Mouse (Mus musculus): ENCODE measurements around the gene Pex11g. TPM values are rescaled to one million over a fixed set of nuclear protein-coding genes. Genes with fewer than 3 reads are reported as not detected.

Gene Pex11g
- polyA plus RNA-seq, 1 experiment from 2014 or later = 4.5 TPM

GRCm38 (mm10) chr8:3425217-3425616, 42.3 kb downstream of the Pex11g start:
- H3K4me1 ChIP-seq (ENCODE audit: control insufficient read depth, insufficient read depth, low read length) = no peaks in the 10 kb centered on the region
- 93% methylated on average over 5 of the region's 5 CpGs for WGBS
- peaks cover 4% of the 10 kb centered on the region; the same call in 1 of the 2 replicates for H3K36me3 ChIP-seq (ENCODE audit: control insufficient read depth, insufficient read depth, low read length)
- no peaks in the 10 kb centered on the region for H3K9me3 ChIP-seq (replicated peaks; ENCODE audit: control insufficient read depth, low read length, poor library complexity, severe bottlenecking)
- no peak overlapping the region for H3K27ac ChIP-seq (ENCODE audit: low read length)
- no peak for ATAC-seq
- H3K9ac ChIP-seq (ENCODE audit: low read depth, low read length) = no peak overlapping the region
- no peaks in the 10 kb centered on the region for H3K27me3 ChIP-seq (ENCODE audit: control insufficient read depth, insufficient read depth, low read depth, low read length)
- no peak overlapping the region for H3K4me2 ChIP-seq (ENCODE audit: low read length)
- no peak overlapping the region for H3K4me3 ChIP-seq (ENCODE audit: low read depth, low read length)

DNA sequence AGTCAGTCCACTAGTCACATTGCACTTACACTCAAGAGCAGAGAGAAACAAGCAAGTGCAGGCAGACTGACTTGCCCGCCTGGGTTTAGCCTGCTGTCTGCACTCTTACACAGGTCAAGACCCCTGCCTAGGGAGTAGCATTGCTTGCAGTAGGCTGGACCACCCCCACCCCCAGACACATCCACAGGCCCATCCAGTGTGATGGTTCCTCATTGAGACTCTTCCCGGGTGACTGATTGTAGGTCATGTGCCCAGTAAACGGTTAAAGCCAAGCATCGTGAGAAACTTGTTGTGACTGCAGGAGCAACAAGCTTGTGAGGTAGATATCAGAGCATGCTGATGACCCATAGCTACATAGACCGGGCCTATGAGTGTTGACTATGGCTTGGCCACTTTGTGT, 46.0 kb downstream of the Pex11g start:
- Histone ChIP-seq H3K9ac (ENCODE audit: low read depth, low read length) (no peak overlapping the region), H3K4me3 (ENCODE audit: low read depth, low read length) (no peak overlapping the region), H3K9me3 (replicated peaks; ENCODE audit: control insufficient read depth, low read length, poor library complexity, severe bottlenecking) (no peaks in the 10 kb centered on the region), H3K4me1 (ENCODE audit: control insufficient read depth, insufficient read depth, low read length) (peaks cover 14% of the 10 kb centered on the region), H3K27me3 (ENCODE audit: control insufficient read depth, insufficient read depth, low read depth, low read length) (no peaks in the 10 kb centered on the region), H3K4me2 (ENCODE audit: low read length) (no peak overlapping the region), H3K36me3 (ENCODE audit: control insufficient read depth, insufficient read depth, low read length) (no peaks in the 10 kb centered on the region), H3K27ac (ENCODE audit: low read length) (no peak overlapping the region)
- no peak for ATAC-seq
- 93% methylated on average over 5 of the region's 5 CpGs for whole genome bisulfite sequencing

DNA sequence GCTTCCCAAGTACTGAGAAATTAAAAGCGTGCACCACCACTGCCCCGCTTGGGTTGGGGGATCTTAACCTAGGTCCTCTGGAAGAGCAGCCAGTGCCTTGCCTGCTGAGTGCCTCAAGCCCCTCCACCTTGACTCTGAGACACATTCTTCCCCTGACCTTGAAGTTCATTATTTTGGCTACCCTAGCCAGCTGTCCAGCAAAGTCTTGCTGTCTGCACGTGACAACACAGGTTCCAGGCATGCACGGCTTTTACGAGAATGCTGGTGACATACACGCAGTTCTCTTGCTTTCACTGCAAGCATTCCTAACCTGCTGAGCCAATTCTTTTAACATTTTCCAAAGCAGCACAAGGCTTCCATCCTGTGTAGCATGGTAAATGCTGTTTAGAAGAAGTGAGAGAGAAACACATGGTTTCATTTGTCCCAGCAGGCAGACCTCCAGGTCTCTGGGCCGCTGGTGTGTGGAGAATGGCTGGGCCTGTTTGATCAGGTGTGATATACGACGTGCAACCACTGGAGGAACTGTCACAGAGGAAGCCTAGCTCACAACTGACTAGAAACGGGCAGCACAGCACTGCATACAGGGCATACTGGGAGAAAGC, 47.3 kb downstream of the Pex11g start:
- no peak overlapping the region for H3K4me2 ChIP-seq (ENCODE audit: low read length)
- H3K36me3 ChIP-seq (ENCODE audit: control insufficient read depth, insufficient read depth, low read length) = no peaks in the 10 kb centered on the region
- no peak for ATAC-seq
- 83% methylated on average over 10 of the region's 10 CpGs for WGBS
- no peak overlapping the region for H3K27ac ChIP-seq (ENCODE audit: low read length)
- H3K9me3 ChIP-seq (replicated peaks; ENCODE audit: control insufficient read depth, low read length, poor library complexity, severe bottlenecking) = no peaks in the 10 kb centered on the region
- H3K4me1 ChIP-seq (ENCODE audit: control insufficient read depth, insufficient read depth, low read length) = peaks cover 16% of the 10 kb centered on the region
- H3K27me3 ChIP-seq (ENCODE audit: control insufficient read depth, insufficient read depth, low read depth, low read length) = no peaks in the 10 kb centered on the region
- no peak overlapping the region for H3K4me3 ChIP-seq (ENCODE audit: low read depth, low read length)
- no peak overlapping the region for H3K9ac ChIP-seq (ENCODE audit: low read depth, low read length)

GRCm38 (mm10) chr8:3418101-3418500, 49.4 kb downstream of the Pex11g start:
- no peak for ATAC-seq
- Histone ChIP-seq H3K4me3 (ENCODE audit: low read depth, low read length) (no peak overlapping the region), H3K9ac (ENCODE audit: low read depth, low read length) (no peak overlapping the region), H3K27me3 (ENCODE audit: control insufficient read depth, insufficient read depth, low read depth, low read length) (no peaks in the 10 kb centered on the region), H3K4me1 (ENCODE audit: control insufficient read depth, insufficient read depth, low read length) (peaks cover 26% of the 10 kb centered on the region), H3K27ac (ENCODE audit: low read length) (no peak overlapping the region), H3K36me3 (ENCODE audit: control insufficient read depth, insufficient read depth, low read length) (no peaks in the 10 kb centered on the region), H3K9me3 (replicated peaks; ENCODE audit: control insufficient read depth, low read length, poor library complexity, severe bottlenecking) (no peaks in the 10 kb centered on the region), H3K4me2 (ENCODE audit: low read length) (no peak overlapping the region)
- WGBS = 83% methylated on average over 1 of the region's 1 CpGs

- Histone ChIP-seq H3K9ac (ENCODE audit: low read depth, low read length) (no peak overlapping the region), H3K27me3 (ENCODE audit: control insufficient read depth, insufficient read depth, low read depth, low read length) (no peaks in the 10 kb centered on the region), H3K4me2 (ENCODE audit: low read length) (no peak overlapping the region), H3K4me3 (ENCODE audit: low read depth, low read length) (no peak overlapping the region), H3K4me1 (ENCODE audit: control insufficient read depth, insufficient read depth, low read length) (peaks cover 26% of the 10 kb centered on the region), H3K36me3 (ENCODE audit: control insufficient read depth, insufficient read depth, low read length) (no peaks in the 10 kb centered on the region), H3K27ac (ENCODE audit: low read length) (no peak overlapping the region), H3K9me3 (replicated peaks; ENCODE audit: control insufficient read depth, low read length, poor library complexity, severe bottlenecking) (no peaks in the 10 kb centered on the region)
- WGBS = 4% methylated on average over 8 of the region's 8 CpGs
- peak; percentile 59 for ATAC-seq
These were observed 50.0 kb downstream of the Pex11g start for GRCm38 (mm10) chr8:3417455-3417854.

DNA sequence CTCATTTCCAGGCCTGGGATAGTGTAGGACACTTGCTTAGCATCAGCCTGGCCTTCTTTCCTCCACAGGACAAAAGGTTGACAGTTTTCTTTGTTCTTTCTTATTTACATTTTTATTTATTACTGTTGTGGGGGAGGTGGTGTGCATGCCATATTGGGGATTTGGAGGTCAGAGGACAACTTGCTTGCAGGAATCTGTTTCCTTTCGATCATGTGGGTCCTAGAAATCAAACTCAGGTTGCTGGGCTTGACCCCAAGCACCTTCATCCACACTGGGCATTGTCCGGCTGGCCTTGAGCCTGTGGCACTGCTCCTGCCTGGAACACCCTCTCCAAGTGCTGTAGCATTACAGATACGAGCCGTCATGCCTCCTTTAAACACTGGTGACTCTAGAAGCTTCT, 50.6 kb downstream of the Pex11g start:
- no peak overlapping the region for H3K4me2 ChIP-seq (ENCODE audit: low read length)
- H3K27me3 ChIP-seq (ENCODE audit: control insufficient read depth, insufficient read depth, low read depth, low read length) = no peaks in the 10 kb centered on the region
- H3K9me3 ChIP-seq (replicated peaks; ENCODE audit: control insufficient read depth, low read length, poor library complexity, severe bottlenecking) = no peaks in the 10 kb centered on the region
- H3K36me3 ChIP-seq (ENCODE audit: control insufficient read depth, insufficient read depth, low read length) = no peaks in the 10 kb centered on the region
- H3K4me1 ChIP-seq (ENCODE audit: control insufficient read depth, insufficient read depth, low read length) = peaks cover 26% of the 10 kb centered on the region
- no peak for ATAC-seq
- 26% methylated on average over 4 of the region's 4 CpGs for WGBS
- no peak overlapping the region for H3K4me3 ChIP-seq (ENCODE audit: low read depth, low read length)
- no peak overlapping the region for H3K9ac ChIP-seq (ENCODE audit: low read depth, low read length)
- H3K27ac ChIP-seq (ENCODE audit: low read length) = no peak overlapping the region

DNA sequence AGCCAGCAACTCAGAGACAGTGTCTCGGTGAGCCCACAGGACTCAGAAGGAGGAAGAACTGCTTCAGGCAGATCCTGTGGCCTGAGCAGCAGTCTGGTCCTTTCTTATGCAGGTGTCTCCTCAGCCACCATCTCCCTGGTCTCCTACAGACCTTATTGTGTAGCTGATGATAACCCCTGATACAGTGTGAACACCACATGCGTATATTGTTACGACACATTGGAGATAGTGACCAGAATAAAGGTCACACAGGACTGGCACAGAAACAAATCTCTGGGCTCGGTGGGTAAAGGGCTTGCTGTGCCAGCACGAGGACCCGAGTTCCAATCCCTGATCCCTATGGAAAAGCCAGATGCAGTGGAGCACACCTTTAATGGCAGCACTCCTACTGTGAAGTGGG, 51.8 kb downstream of the Pex11g start:
- Histone ChIP-seq H3K9ac (ENCODE audit: low read depth, low read length) (no peak overlapping the region), H3K4me1 (ENCODE audit: control insufficient read depth, insufficient read depth, low read length) (peaks cover 26% of the 10 kb centered on the region), H3K9me3 (replicated peaks; ENCODE audit: control insufficient read depth, low read length, poor library complexity, severe bottlenecking) (no peaks in the 10 kb centered on the region), H3K4me2 (ENCODE audit: low read length) (no peak overlapping the region), H3K27ac (ENCODE audit: low read length) (no peak overlapping the region), H3K36me3 (ENCODE audit: control insufficient read depth, insufficient read depth, low read length) (no peaks in the 10 kb centered on the region), H3K4me3 (ENCODE audit: low read depth, low read length) (no peak overlapping the region), H3K27me3 (ENCODE audit: control insufficient read depth, insufficient read depth, low read depth, low read length) (no peaks in the 10 kb centered on the region)
- ATAC-seq = no peak
- 85% methylated on average over 6 of the region's 6 CpGs for WGBS

DNA sequence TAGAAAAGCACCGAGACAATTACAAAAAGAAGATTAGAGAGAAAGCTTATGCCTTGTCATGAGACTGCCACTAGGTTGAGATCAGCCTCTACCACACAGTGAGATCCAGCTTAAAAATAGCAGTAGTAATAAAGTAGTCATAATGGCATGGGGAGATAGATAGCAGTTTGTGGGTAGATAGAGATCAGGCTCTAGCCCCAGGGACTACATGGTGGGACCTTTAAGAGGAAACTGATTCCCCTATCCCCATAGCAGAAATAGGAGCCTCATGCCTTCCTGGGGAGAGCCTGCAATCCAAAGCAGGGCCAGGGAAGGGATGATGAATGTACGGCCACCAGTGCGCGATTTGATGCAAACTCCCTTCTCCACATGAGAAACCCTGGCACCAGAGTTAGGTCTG, 52.2 kb downstream of the Pex11g start:
- ATAC-seq = no peak
- 52% methylated on average over 4 of the region's 4 CpGs for WGBS

GRCm38 (mm10) chr8:3414639-3415190, 52.8 kb downstream of the Pex11g start:
- Histone ChIP-seq H3K4me3 (ENCODE audit: low read depth, low read length) (no peak overlapping the region), H3K4me2 (ENCODE audit: low read length) (no peak overlapping the region), H3K9me3 (replicated peaks; ENCODE audit: control insufficient read depth, low read length, poor library complexity, severe bottlenecking) (no peaks in the 10 kb centered on the region), H3K36me3 (ENCODE audit: control insufficient read depth, insufficient read depth, low read length) (no peaks in the 10 kb centered on the region), H3K27me3 (ENCODE audit: control insufficient read depth, insufficient read depth, low read depth, low read length) (no peaks in the 10 kb centered on the region), H3K27ac (ENCODE audit: low read length) (no peak overlapping the region), H3K4me1 (ENCODE audit: control insufficient read depth, insufficient read depth, low read length) (peaks cover 26% of the 10 kb centered on the region), H3K9ac (ENCODE audit: low read depth, low read length) (no peak overlapping the region)
- ATAC-seq = no peak
- WGBS = 31% methylated on average over 6 of the region's 6 CpGs

More for the DNA sequence above, 52.2 kb downstream of the Pex11g start:
- Histone ChIP-seq H3K4me1 (ENCODE audit: control insufficient read depth, insufficient read depth, low read length) (peaks cover 26% of the 10 kb centered on the region), H3K9me3 (replicated peaks; ENCODE audit: control insufficient read depth, low read length, poor library complexity, severe bottlenecking) (no peaks in the 10 kb centered on the region), H3K27me3 (ENCODE audit: control insufficient read depth, insufficient read depth, low read depth, low read length) (no peaks in the 10 kb centered on the region), H3K36me3 (ENCODE audit: control insufficient read depth, insufficient read depth, low read length) (no peaks in the 10 kb centered on the region), H3K4me2 (ENCODE audit: low read length) (no peak overlapping the region), H3K27ac (ENCODE audit: low read length) (no peak overlapping the region), H3K4me3 (ENCODE audit: low read depth, low read length) (no peak overlapping the region), H3K9ac (ENCODE audit: low read depth, low read length) (no peak overlapping the region)

Measured in midbrain, embryonic 16.5 days (tissue).